ENCODE assay signal across 9 mouse cellular contexts in the genomic region with DNA sequence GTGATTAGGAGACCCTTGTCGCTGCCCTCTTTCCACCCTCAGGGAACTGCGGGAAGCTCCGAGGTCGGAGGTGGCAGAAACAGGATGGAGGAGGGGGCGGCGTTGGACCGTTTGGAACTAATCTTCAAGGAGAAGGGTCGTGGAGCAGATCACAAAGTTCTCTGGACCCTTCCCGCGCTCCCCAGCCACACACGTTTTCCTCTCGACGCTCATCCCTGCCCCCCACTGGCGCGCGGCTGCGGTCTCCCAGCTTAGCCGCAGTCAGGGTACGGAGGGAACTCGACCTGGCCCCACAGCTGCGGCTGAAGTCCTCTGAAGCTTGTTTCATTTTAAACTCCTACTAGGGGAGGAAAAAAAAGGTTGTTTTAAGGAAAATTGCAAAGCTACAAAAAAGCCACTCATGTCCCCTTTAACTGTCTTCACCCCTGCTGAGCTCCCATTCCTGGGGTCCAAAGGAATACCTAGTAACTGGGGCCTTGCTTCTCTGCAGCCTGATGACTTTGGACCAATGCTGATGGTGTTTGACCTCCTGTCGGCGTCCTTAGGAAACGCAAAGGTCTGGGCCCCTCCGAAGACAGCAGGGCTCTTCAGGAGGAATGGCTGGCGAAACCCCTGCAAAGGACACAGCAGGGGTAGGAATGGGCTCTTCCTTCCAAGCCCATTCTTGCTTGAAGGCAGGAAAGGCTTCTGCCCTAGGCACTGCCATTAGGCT. TPM values are rescaled to one million over a fixed set of nuclear protein-coding genes. Genes with fewer than 3 reads are reported as not detected.
DNase-seq lines count a peak whose midpoint lies in the region; ATAC-seq lines count a peak whose summit lies in the region.
"Had no signal": no experiment of that assay in that cellular context is flagged by ENCODE, and none has a peak within 500 bp of the region (broad histone marks: within the 10 kb centered on the region; RNA-seq: fewer than 3 reads in every experiment).

No protein-coding gene starts in this region.

- intact Hi-C loops in left cerebral cortex, postnatal 14 days (cut with DNase I): loop anchor here (5.0 kb wide), 1 partner anchor 245 kb away; no protein-coding TSS in a partner anchor

- H3K27ac ChIP-seq in kidney, embryonic 16.5 days (ENCODE audit: low read length): no peak overlapping the region
- peak overlapping the region; percentile 67; the same call in 1 of the 2 replicates for H3K27ac ChIP-seq in hindbrain, embryonic 11.5 days (ENCODE audit: low read depth, low read length)
- peak overlapping the region; percentile 45 for H3K27ac ChIP-seq in midbrain, embryonic 14.5 days (replicated peaks; ENCODE audit: low read depth, low read length)

- no peaks in the 10 kb centered on the region for H3K9me3 ChIP-seq in kidney, embryonic 16.5 days (ENCODE audit: low read length)
- H3K9me3 ChIP-seq in hindbrain, embryonic 11.5 days (ENCODE audit: control insufficient read depth, low read length): no peaks in the 10 kb centered on the region
- no peaks in the 10 kb centered on the region for H3K9me3 ChIP-seq in midbrain, embryonic 14.5 days (ENCODE audit: control insufficient read depth, low read length)

- peaks cover 40% of the 10 kb centered on the region for H3K4me1 ChIP-seq in kidney, embryonic 16.5 days (ENCODE audit: insufficient read depth, low read length)
- peaks cover 21% of the 10 kb centered on the region for H3K4me1 ChIP-seq in hindbrain, embryonic 11.5 days (replicated peaks; ENCODE audit: control insufficient read depth, insufficient read depth, low read length)
- peaks cover 26% of the 10 kb centered on the region for H3K4me1 ChIP-seq in midbrain, embryonic 14.5 days (ENCODE audit: control insufficient read depth, insufficient read depth, low read length)

- ATAC-seq in kidney, embryonic 16.5 days (ENCODE audit: low FRiP score, low TSS enrichment): no peak
- ATAC-seq in hindbrain, embryonic 11.5 days (ENCODE audit: low FRiP score): no peak
- no peak for ATAC-seq in midbrain, embryonic 14.5 days (ENCODE audit: low FRiP score, low TSS enrichment)

- WGBS in kidney, embryonic 16.5 days: 8% methylated on average over 26 of the region's 26 CpGs
- 3% methylated on average over 26 of the region's 26 CpGs for WGBS in hindbrain, embryonic 11.5 days
- WGBS in midbrain, embryonic 14.5 days: 3% methylated on average over 26 of the region's 26 CpGs

- no peaks in the 10 kb centered on the region for H3K36me3 ChIP-seq in kidney, embryonic 16.5 days (ENCODE audit: insufficient read depth, low read length)
- no peaks in the 10 kb centered on the region for H3K36me3 ChIP-seq in hindbrain, embryonic 11.5 days (ENCODE audit: control insufficient read depth, insufficient read depth, low read length)
- no peaks in the 10 kb centered on the region for H3K36me3 ChIP-seq in midbrain, embryonic 14.5 days (ENCODE audit: control insufficient read depth, insufficient read depth, low read length)

- peak overlapping the region; percentile 98 for H3K4me2 ChIP-seq in kidney, embryonic 16.5 days (replicated peaks; ENCODE audit: low read depth, low read length)
- peak overlapping the region; percentile 74 for H3K4me2 ChIP-seq in hindbrain, embryonic 11.5 days (replicated peaks; ENCODE audit: low read depth, low read length)
- peak overlapping the region; percentile 87 for H3K4me2 ChIP-seq in midbrain, embryonic 14.5 days (ENCODE audit: low read length)

- DNase-seq in kidney, adult 11 months: no peak
- peak; percentile 34 for DNase-seq in embryo, embryonic 11 days
- DNase-seq in hindbrain, embryonic 11.5 days (ENCODE audit: low spot score): peak; percentile 64
- DNase-seq in midbrain, embryonic 14.5 days: peak; percentile 68
- DNase-seq in frontal cortex, adult 2 months (ENCODE audit: extremely low spot score in 1 of 2, low spot score in 1 of 2): no peak
- DNase-seq in left cerebral cortex, adult 8-10 months (ENCODE audit: low spot score in 2 of 2): no peak
- no peak for DNase-seq in left cerebral cortex, postnatal 14 days (ENCODE audit: low spot score in 2 of 2)

- peak overlapping the region; percentile 62 for H3K4me3 ChIP-seq in kidney, embryonic 16.5 days (ENCODE audit: low read length)
- peak overlapping the region; percentile 92 for H3K4me3 ChIP-seq in hindbrain, embryonic 11.5 days (ENCODE audit: low read depth, low read length)
- H3K4me3 ChIP-seq in midbrain, embryonic 14.5 days (replicated peaks; ENCODE audit: low read depth, low read length): peak overlapping the region; percentile 95
- H3K4me3 ChIP-seq: myocyte had no signal

- H3K27me3 ChIP-seq in kidney, embryonic 16.5 days (ENCODE audit: insufficient read depth, low read length): peaks cover 22% of the 10 kb centered on the region
- H3K27me3 ChIP-seq in hindbrain, embryonic 11.5 days (ENCODE audit: control insufficient read depth, insufficient read depth, low read length): peaks cover 5% of the 10 kb centered on the region; the same call in 1 of the 2 replicates
- H3K27me3 ChIP-seq in midbrain, embryonic 14.5 days (ENCODE audit: control insufficient read depth, insufficient read depth, low read length): peaks cover 9% of the 10 kb centered on the region; the same call in 1 of the 2 replicates

- peak overlapping the region; percentile 55; the same call in 1 of the 2 replicates for H3K9ac ChIP-seq in kidney, embryonic 16.5 days (replicated peaks; ENCODE audit: low read length)
- peak overlapping the region; percentile 48; the same call in 1 of the 2 replicates for H3K9ac ChIP-seq in hindbrain, embryonic 11.5 days (ENCODE audit: low read depth, low read length)
- peak overlapping the region; percentile 45 for H3K9ac ChIP-seq in midbrain, embryonic 14.5 days (replicated peaks; ENCODE audit: low read length)

RNA-seq across cellular contexts. Expression of gene Zfp423, which starts 3.3 kb away (rescaled TPM):
- polyA plus RNA-seq in kidney, embryonic 16.5 days (2015; fragmentation: Nextera tagmentation; extraction: Ambion mirVana): 9.1 and 11.4 TPM in 2 replicates
- polyA plus RNA-seq in hindbrain, embryonic 11.5 days (2014; fragmentation: Nextera tagmentation; extraction: Ambion mirVana): 43.3 and 49.5 TPM in 2 replicates
- polyA plus RNA-seq in midbrain, embryonic 14.5 days (2014; fragmentation: Nextera tagmentation; extraction: Ambion mirVana): 44.0 and 63.0 TPM in 2 replicates
- polyA plus RNA-seq in frontal cortex, adult 2 months (2012; rRNA removed): 21.3 and 31.1 TPM in 2 replicates
- total RNA-seq in left cerebral cortex, adult 8-10 months (2022): 10 to 100 TPM; 30.7 to 35.6 (median 33.9) TPM
- total RNA-seq in left cerebral cortex, postnatal 14 days (2021): 10 to 100 TPM; 20.4 to 27.4 TPM

Comparison
In these comparisons a context has a peak if more than half of its experiments do, and no peak if none do; other contexts are left out.
1. DNase-seq: peak in embryo, embryonic 11 days (single experiment), hindbrain, embryonic 11.5 days (single experiment) and midbrain, embryonic 14.5 days (single experiment); none in kidney, adult 11 months (single experiment), frontal cortex, adult 2 months (0 of 2), left cerebral cortex, adult 8-10 months (0 of 2) and left cerebral cortex, postnatal 14 days (0 of 2).
2. Peak in every context shown above with its lines, with median percentiles within 50 percentile points of each other: H3K4me2 ChIP-seq, H3K4me3 ChIP-seq and H3K9ac ChIP-seq.